ENCODE assay signal across 8 mouse cellular contexts in genomic region chr4:155847591-155848352, GRCm38 (mm10). TPM values are rescaled to one million over a fixed set of nuclear protein-coding genes. Genes with fewer than 3 reads are reported as not detected.
DNase-seq lines count a peak whose midpoint lies in the region; ATAC-seq and TF ChIP-seq lines count a peak whose summit lies in the region.

No protein-coding gene starts in this region.

- no peaks in the 10 kb centered on the region for H3K27me3 ChIP-seq in intestine, postnatal 0 days (replicated peaks; ENCODE audit: control insufficient read depth, insufficient read depth, low read length)
- no peaks in the 10 kb centered on the region for H3K27me3 ChIP-seq in neural tube, embryonic 14.5 days (ENCODE audit: control insufficient read depth, insufficient read depth, low read length)

- ATAC-seq in intestine, postnatal 0 days = peak; percentile 40
- ATAC-seq in neural tube, embryonic 14.5 days (ENCODE audit: low read depth) = peak; percentile 55

- H3K36me3 ChIP-seq in intestine, postnatal 0 days (ENCODE audit: control insufficient read depth, insufficient read depth) = peaks cover 1% of the 10 kb centered on the region; the same call in 1 of the 2 replicates
- H3K36me3 ChIP-seq in neural tube, embryonic 14.5 days (ENCODE audit: control insufficient read depth, insufficient read depth, low read length) = peaks cover under 1% of the 10 kb centered on the region; the same call in 1 of the 2 replicates

- peak overlapping the region; percentile 98 for H3K4me2 ChIP-seq in intestine, postnatal 0 days (replicated peaks; ENCODE audit: low read depth)
- peak overlapping the region; percentile 89 for H3K4me2 ChIP-seq in neural tube, embryonic 14.5 days (ENCODE audit: low read depth, low read length)

- peak; percentile 3; the same call in 1 of the 2 replicates for TF ChIP-seq CTCF in gastrocnemius, adult 2 months (IDR thresholded peaks at IDR 0.05)
- TF ChIP-seq CTCF in intestine, postnatal 0 days (IDR thresholded peaks at IDR 0.05; ENCODE audit: low read depth) = peak; percentile 31

- H3K27ac ChIP-seq in gastrocnemius, adult 2 months = peak overlapping the region; percentile 98
- H3K27ac ChIP-seq in intestine, postnatal 0 days (ENCODE audit: low read depth, low read length) = peak overlapping the region; percentile 65
- H3K27ac ChIP-seq in neural tube, embryonic 14.5 days (ENCODE audit: low read depth, low read length) = peak overlapping the region; percentile 81

- peak overlapping the region; percentile 87 for H3K9ac ChIP-seq in intestine, postnatal 0 days (ENCODE audit: low read depth, low read length)
- H3K9ac ChIP-seq in neural tube, embryonic 14.5 days (replicated peaks; ENCODE audit: low read depth, low read length) = peak overlapping the region; percentile 88

- peak; percentile 96 for DNase-seq in heart, adult 11 months
- DNase-seq in heart, adult 9 months (ENCODE audit: low spot score in 2 of 2) = no peak
- DNase-seq in cerebellum, adult 9-10 months = peak; percentile 69
- peak; percentile 80 for DNase-seq in gastrocnemius, adult 2 months
- peak; percentile 34 to 47 for DNase-seq in lung, adult 18-20 months
- no peak for DNase-seq in c-Kit-positive CD71-positive TER-119-positive erythroid progenitor cells, embryonic 14.5 days (ENCODE audit: low spot score)

- WGBS in intestine, postnatal 0 days = 1% methylated on average over 55 of the region's 69 CpGs
- 2% methylated on average over 54 of the region's 69 CpGs for WGBS in neural tube, embryonic 14.5 days

- H3K4me1 ChIP-seq in intestine, postnatal 0 days (replicated peaks; ENCODE audit: control insufficient read depth, insufficient read depth, low read length) = peaks cover 6% of the 10 kb centered on the region; the same call in 1 of the 2 replicates
- H3K4me1 ChIP-seq in neural tube, embryonic 14.5 days (ENCODE audit: control insufficient read depth, insufficient read depth, low read length) = peaks cover 32% of the 10 kb centered on the region

- intact Hi-C loops in gastrocnemius, adult 2 months (cut with DNase I) = loop anchor here (2.0 kb wide), 2 partner anchors 15 to 45 kb away; no protein-coding TSS in a partner anchor

- H3K9me3 ChIP-seq in intestine, postnatal 0 days (ENCODE audit: control insufficient read depth) = no peaks in the 10 kb centered on the region
- no peaks in the 10 kb centered on the region for H3K9me3 ChIP-seq in neural tube, embryonic 14.5 days (ENCODE audit: control insufficient read depth, low read length)

- H3K4me3 ChIP-seq in gastrocnemius, adult 2 months = peak overlapping the region; percentile 94
- peak overlapping the region; percentile 75 for H3K4me3 ChIP-seq in intestine, postnatal 0 days (ENCODE audit: low read depth, low read length)
- H3K4me3 ChIP-seq in neural tube, embryonic 14.5 days (ENCODE audit: low read depth, low read length) = peak overlapping the region; percentile 88

RNA-seq across cellular contexts. Expression of gene Dvl1, which starts 0.6 kb away (rescaled TPM):
- 100 to 1,000 TPM; 116 to 122 TPM for total RNA-seq in gastrocnemius, adult 2 months (2021)
- 6.3 and 6.5 TPM in 2 replicates for polyA plus RNA-seq in intestine, postnatal 0 days (2015; fragmentation: Nextera tagmentation; extraction: Ambion mirVana)
- 14.0 and 16.1 TPM in 2 replicates for polyA plus RNA-seq in neural tube, embryonic 14.5 days (2014; fragmentation: Nextera tagmentation; extraction: Ambion mirVana)

RNA-seq across cellular contexts. Expression of gene Mxra8, which starts 8.3 kb away (rescaled TPM):
- 10 to 100 TPM; 26.4 to 31.3 TPM for total RNA-seq in gastrocnemius, adult 2 months (2021)
- polyA plus RNA-seq in intestine, postnatal 0 days (2015; fragmentation: Nextera tagmentation; extraction: Ambion mirVana) = 38.5 and 39.9 TPM in 2 replicates
- polyA plus RNA-seq in neural tube, embryonic 14.5 days (2014; fragmentation: Nextera tagmentation; extraction: Ambion mirVana) = 9.6 and 24.0 TPM in 2 replicates

RNA-seq across cellular contexts. Expression of gene Tas1r3, which starts 15.4 kb away (rescaled TPM):
- total RNA-seq in gastrocnemius, adult 2 months (2021) = under 1 TPM; 0.11 to 0.23 TPM
- 0.16 and 0.22 TPM in 2 replicates for polyA plus RNA-seq in intestine, postnatal 0 days (2015; fragmentation: Nextera tagmentation; extraction: Ambion mirVana)
- 0.45 and 0.47 TPM in 2 replicates for polyA plus RNA-seq in neural tube, embryonic 14.5 days (2014; fragmentation: Nextera tagmentation; extraction: Ambion mirVana)

RNA-seq across cellular contexts. Expression of gene Aurkaip1, which starts 16.7 kb away (rescaled TPM):
- 10 to 100 TPM; 74.0 to 89.8 TPM for total RNA-seq in gastrocnemius, adult 2 months (2021)
- polyA plus RNA-seq in intestine, postnatal 0 days (2015; fragmentation: Nextera tagmentation; extraction: Ambion mirVana) = 152 and 153 TPM in 2 replicates
- polyA plus RNA-seq in neural tube, embryonic 14.5 days (2014; fragmentation: Nextera tagmentation; extraction: Ambion mirVana) = 120 and 127 TPM in 2 replicates

RNA-seq across cellular contexts. Expression of gene Cptp, which starts 21.5 kb away (rescaled TPM):
- 10 to 100 TPM; 13.6 to 18.0 TPM for total RNA-seq in gastrocnemius, adult 2 months (2021)
- polyA plus RNA-seq in intestine, postnatal 0 days (2015; fragmentation: Nextera tagmentation; extraction: Ambion mirVana) = 17.4 and 19.2 TPM in 2 replicates
- polyA plus RNA-seq in neural tube, embryonic 14.5 days (2014; fragmentation: Nextera tagmentation; extraction: Ambion mirVana) = 31.4 and 31.8 TPM in 2 replicates

Comparison
In these comparisons a context has a peak if more than half of its experiments do, and no peak if none do; other contexts are left out.
1. DNase-seq: peak in heart, adult 11 months (single experiment), cerebellum, adult 9-10 months (single experiment), gastrocnemius, adult 2 months (single experiment) and lung, adult 18-20 months (2 of 2); none in heart, adult 9 months (0 of 2) and c-Kit-positive CD71-positive TER-119-positive erythroid progenitor cells, embryonic 14.5 days (single experiment).
2. Peak in every context shown above with its lines, with median percentiles within 50 percentile points of each other: H3K27ac ChIP-seq and H3K4me3 ChIP-seq.